ENCODE assay signal across 8 mouse cellular contexts in genomic region chr13:17992697-17993514, GRCm38 (mm10). TPM values are rescaled to one million over a fixed set of nuclear protein-coding genes. Genes with fewer than 3 reads are reported as not detected.
A peak's percentile ranks its signal among the peaks of the same experiment; 100 is the strongest.
DNase-seq lines count a peak whose midpoint lies in the region; ATAC-seq lines count a peak whose summit lies in the region.

TSS of gene Yae1d1 (minus strand) at chr13:17993349.

- intact Hi-C loops in gastrocnemius, postnatal 14 days (cut with DNase I; ENCODE audit: low total_unique reads) = loop anchor here (5.0 kb wide), 1 partner anchor 51 kb away; the partner anchor contains the start of gene Rala
- intact Hi-C loops in left cerebral cortex, postnatal 10 days (cut with DNase I) = no loop called here

- peak; percentile 97 for ATAC-seq in inflammation-experienced regulatory T-cells, adult 6 months
- ATAC-seq in megakaryocyte-erythroid progenitor cell, adult 5-6 weeks (replicated peaks; ENCODE audit: low FRiP score, low TSS enrichment, poor library complexity, severe bottlenecking) = peak; percentile 99

- peak; percentile 91 to 98 for DNase-seq in adrenal gland, adult (ENCODE audit: inconsistent age in 2 of 2, low spot score in 1 of 2)
- DNase-seq in embryo, embryonic 10.5 days (ENCODE audit: low spot score) = peak; percentile 96
- peak; percentile 94 for DNase-seq in gastrocnemius, postnatal 14 days
- peak; percentile 88 to 95 for DNase-seq in left cerebral cortex, postnatal 10 days (ENCODE audit: extremely low spot score in 1 of 2, low spot score in 2 of 2)
- DNase-seq in right cerebral cortex, postnatal 25 days = peak; percentile 89
- peak; percentile 85 to 97 for DNase-seq in urinary bladder, postnatal 4 days (ENCODE audit: low spot score in 2 of 2)

RNA-seq across cellular contexts. Expression of gene Yae1d1, which starts in this region (rescaled TPM):
- 10 to 100 TPM; 13.9 to 16.7 TPM for total RNA-seq in gastrocnemius, postnatal 14 days (2021)
- polyA plus RNA-seq in inflammation-experienced regulatory T-cells, adult 6 months (2017; shearing (Covaris generic)) = 10 to 100 TPM in 2 of 3 experiments, 1 to 10 TPM in 1; 9.3 to 19.3 (median 17.2) TPM
- total RNA-seq in left cerebral cortex, postnatal 10 days (2021) = 10 to 100 TPM; 30.6 to 32.5 TPM
- total RNA-seq in megakaryocyte-erythroid progenitor cell, adult 5-6 weeks (2014; fragmentation: Nextera tagmentation) = 21.8 and 24.1 TPM in 2 replicates
- 18.1 and 23.2 TPM in 2 replicates for total RNA-seq in megakaryocyte-erythroid progenitor cell, adult 5-6 weeks (2017)

Comparison
In these comparisons a context has a peak if more than half of its experiments do, and no peak if none do; other contexts are left out.
1. Peak in every context shown above with its lines: DNase-seq and ATAC-seq.